Mouse (Mus musculus): ENCODE measurements at regions not wholly inside any gene's neighbourhood (a gene's known extent, or its start where the extent isn't known, plus 50 kb on each side); places are given as distances from the start of the nearest gene placed in this dataset.
A peak's percentile ranks its signal among the peaks of the same experiment; 100 is the strongest.

DNA sequence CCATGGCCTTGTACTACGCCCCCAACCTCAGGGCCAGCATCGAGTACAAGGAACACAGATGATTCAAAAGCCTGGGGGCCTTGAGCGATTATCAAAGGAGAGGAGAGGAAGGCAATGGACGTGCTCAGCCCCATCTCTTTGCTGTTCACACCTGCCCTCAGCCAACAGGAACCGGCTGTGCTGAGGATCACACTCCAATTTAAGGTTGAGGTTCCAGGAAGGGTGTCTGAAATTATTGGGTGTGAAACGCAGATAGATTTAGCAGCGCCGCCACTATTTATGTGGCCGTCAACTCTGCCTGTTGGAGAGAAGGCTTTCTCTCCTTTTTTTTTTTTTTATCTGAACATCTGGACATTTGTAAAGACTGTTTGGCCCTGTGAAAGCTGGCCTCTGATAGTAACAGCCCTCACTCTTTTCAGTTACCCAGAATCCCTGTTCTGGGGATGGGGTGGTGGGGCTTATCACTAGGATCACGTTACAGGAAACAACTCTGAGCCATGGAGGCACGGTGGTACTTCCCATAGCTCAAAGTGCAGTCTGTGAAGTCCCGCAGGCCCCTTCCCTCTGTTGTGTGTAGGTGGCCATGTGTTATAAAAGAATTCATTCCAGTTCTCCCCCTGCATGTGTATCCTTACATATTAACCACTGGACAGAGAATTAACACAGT lies 256.7 kb downstream of the Hs3st3b1 start:
- Histone ChIP-seq H3K4me2 (replicated peaks; ENCODE audit: low read depth, low read length) (no peak overlapping the region), H3K9me3 (ENCODE audit: low read length) (no peaks in the 10 kb centered on the region), H3K9ac (replicated peaks; ENCODE audit: low read depth) (no peak overlapping the region), H3K36me3 (ENCODE audit: insufficient read depth, low read length) (no peaks in the 10 kb centered on the region), H3K27me3 (replicated peaks; ENCODE audit: insufficient read depth, low read length) (no peaks in the 10 kb centered on the region), H3K4me1 (ENCODE audit: insufficient read depth, low read depth, low read length) (no peaks in the 10 kb centered on the region), H3K4me3 (ENCODE audit: low read depth, low read length) (no peak overlapping the region), H3K27ac (ENCODE audit: low read length) (no peak overlapping the region)
- 48% methylated on average over 12 of the region's 12 CpGs for WGBS
- no peak for DNase-seq (ENCODE audit: low spot score)
- ATAC-seq, result no peak
- TF ChIP-seq EP300 (IDR thresholded peaks at IDR 0.05), result no peak

DNA sequence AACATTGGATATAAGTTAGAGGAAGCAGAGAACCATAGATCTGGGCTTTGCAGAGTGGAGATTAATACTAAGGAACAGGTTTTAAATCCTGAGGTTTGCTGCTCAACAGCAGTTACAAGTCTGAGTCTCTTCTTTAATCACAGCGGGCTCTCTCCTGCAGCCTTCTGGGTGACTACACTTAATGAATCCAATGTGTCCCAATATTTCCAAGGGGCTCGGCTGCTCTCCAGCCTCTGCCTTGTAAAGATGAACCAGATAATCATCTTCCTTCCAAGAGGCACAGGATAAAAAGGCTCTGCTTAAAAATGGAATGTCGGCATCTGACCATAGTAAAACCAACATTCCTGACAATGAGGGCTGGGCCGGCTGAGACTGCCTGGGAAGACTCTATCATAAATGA lies 251.6 kb downstream of the Hs3st3b1 start:
- no peaks in the 10 kb centered on the region for H3K36me3 ChIP-seq (ENCODE audit: insufficient read depth, low read length)
- DNase-seq (ENCODE audit: low spot score) (no peak), ATAC-seq (no peak)
- TF ChIP-seq CTCF (IDR thresholded peaks at IDR 0.05) (no peak), EP300 (IDR thresholded peaks at IDR 0.05) (no peak)
- H3K9me3 ChIP-seq (ENCODE audit: low read length), result no peaks in the 10 kb centered on the region
- no peak overlapping the region for H3K9ac ChIP-seq (replicated peaks; ENCODE audit: low read depth)
- H3K4me2 ChIP-seq (replicated peaks; ENCODE audit: low read depth, low read length), result no peak overlapping the region
- H3K27me3 ChIP-seq (replicated peaks; ENCODE audit: insufficient read depth, low read length), result no peaks in the 10 kb centered on the region
- H3K4me1 ChIP-seq (ENCODE audit: insufficient read depth, low read depth, low read length), result no peaks in the 10 kb centered on the region
- 64% methylated on average over 4 of the region's 4 CpGs for WGBS
- no peak overlapping the region for H3K4me3 ChIP-seq (ENCODE audit: low read depth, low read length)
- no peak overlapping the region for H3K27ac ChIP-seq (ENCODE audit: low read length)

DNA sequence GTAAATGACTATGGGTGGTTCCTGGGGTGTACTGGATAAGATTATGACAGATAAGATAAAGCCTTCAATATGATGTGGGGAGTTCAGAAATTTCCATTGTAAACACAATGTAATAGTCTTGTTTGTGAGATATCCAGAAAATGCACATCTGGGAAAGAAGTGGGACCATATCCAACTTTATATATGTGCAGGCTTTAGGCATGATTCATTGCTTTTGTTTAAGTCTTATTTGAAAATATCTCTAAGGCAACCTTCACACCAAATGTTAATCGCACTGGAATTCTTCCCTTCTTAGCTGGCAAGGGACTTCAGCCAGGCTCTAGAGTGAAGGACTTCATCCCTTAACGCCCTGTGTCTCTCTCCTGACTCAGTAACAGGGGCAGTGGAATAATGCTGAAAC lies 250.3 kb downstream of the Hs3st3b1 start:
- no peaks in the 10 kb centered on the region for H3K9me3 ChIP-seq (ENCODE audit: low read length)
- no peaks in the 10 kb centered on the region for H3K4me1 ChIP-seq (ENCODE audit: insufficient read depth, low read depth, low read length)
- DNase-seq (ENCODE audit: low spot score) (peak; percentile 68), ATAC-seq (peak; percentile 62)
- H3K36me3 ChIP-seq (ENCODE audit: insufficient read depth, low read length), result no peaks in the 10 kb centered on the region
- H3K4me2 ChIP-seq (replicated peaks; ENCODE audit: low read depth, low read length), result no peak overlapping the region
- no peak overlapping the region for H3K9ac ChIP-seq (replicated peaks; ENCODE audit: low read depth)
- 32% methylated on average over 2 of the region's 2 CpGs for WGBS
- H3K27me3 ChIP-seq (replicated peaks; ENCODE audit: insufficient read depth, low read length), result no peaks in the 10 kb centered on the region
- H3K27ac ChIP-seq (ENCODE audit: low read length), result no peak overlapping the region
- TF ChIP-seq CTCF (IDR thresholded peaks at IDR 0.05) (no peak), EP300 (IDR thresholded peaks at IDR 0.05) (no peak)
- no peak overlapping the region for H3K4me3 ChIP-seq (ENCODE audit: low read depth, low read length)

DNA sequence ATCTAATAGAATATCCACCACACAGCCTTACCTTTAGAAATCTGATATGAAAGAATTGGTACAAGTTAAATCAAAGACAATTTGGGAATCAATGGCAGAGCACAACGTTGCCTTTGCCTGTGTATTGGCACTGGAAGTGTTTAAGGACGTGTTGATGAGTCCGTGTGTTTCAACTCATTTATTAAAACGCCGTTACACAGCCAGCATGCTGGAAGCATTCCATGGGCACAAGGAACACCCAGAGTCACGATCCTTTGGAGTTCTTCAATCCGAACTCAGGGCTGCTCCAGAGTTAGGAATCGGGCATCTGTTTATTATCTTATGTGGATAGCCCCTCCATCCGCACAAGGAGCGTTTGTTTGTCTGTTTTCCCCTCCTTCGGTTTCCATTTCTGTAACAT lies 244.2 kb downstream of the Hs3st3b1 start:
- no peak overlapping the region for H3K27ac ChIP-seq (ENCODE audit: low read length)
- H3K36me3 ChIP-seq (ENCODE audit: insufficient read depth, low read length), result no peaks in the 10 kb centered on the region
- no peaks in the 10 kb centered on the region for H3K9me3 ChIP-seq (ENCODE audit: low read length)
- H3K27me3 ChIP-seq (replicated peaks; ENCODE audit: insufficient read depth, low read length), result no peaks in the 10 kb centered on the region
- H3K9ac ChIP-seq (replicated peaks; ENCODE audit: low read depth), result no peak overlapping the region
- 76% methylated on average over 11 of the region's 11 CpGs for WGBS
- DNase-seq (ENCODE audit: low spot score) (no peak), ATAC-seq (no peak)
- H3K4me1 ChIP-seq (ENCODE audit: insufficient read depth, low read depth, low read length), result no peaks in the 10 kb centered on the region
- no peak overlapping the region for H3K4me2 ChIP-seq (replicated peaks; ENCODE audit: low read depth, low read length)
- TF ChIP-seq EP300 (IDR thresholded peaks at IDR 0.05) (no peak), CTCF (IDR thresholded peaks at IDR 0.05) (no peak)
- H3K4me3 ChIP-seq (ENCODE audit: low read depth, low read length), result no peak overlapping the region

DNA sequence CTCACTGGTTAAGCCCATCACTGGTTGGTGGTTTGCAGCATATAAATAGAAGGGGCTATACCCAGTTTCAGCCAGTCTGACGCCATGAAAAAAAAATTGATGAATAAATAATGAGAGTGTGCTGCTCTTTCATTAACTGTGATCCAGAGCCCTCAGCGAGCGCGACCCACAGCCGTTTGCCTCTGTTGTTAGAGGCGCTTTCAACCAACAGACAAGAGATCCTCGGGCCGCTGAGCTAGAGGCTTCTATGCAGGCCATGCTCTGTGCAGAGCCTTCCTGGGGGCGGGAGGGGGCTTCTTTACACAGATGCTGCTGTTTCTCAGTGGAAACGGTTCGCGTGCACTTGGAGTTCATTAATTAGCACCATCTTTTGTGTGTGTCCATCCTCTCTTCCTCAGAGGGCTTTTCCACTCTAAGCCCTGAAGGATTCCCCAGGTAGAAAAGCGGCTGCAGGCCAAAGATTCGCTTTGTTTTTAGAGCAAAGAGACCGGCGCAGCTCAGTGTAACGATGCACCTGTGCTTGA lies 243.6 kb downstream of the Hs3st3b1 start:
- TF ChIP-seq EP300 (IDR thresholded peaks at IDR 0.05), result no peak
- no peak for TF ChIP-seq CTCF (IDR thresholded peaks at IDR 0.05)
- 81% methylated on average over 17 of the region's 17 CpGs for WGBS
- ATAC-seq, result no peak
- H3K27ac ChIP-seq (ENCODE audit: low read length), result no peak overlapping the region
- no peak overlapping the region for H3K9ac ChIP-seq (replicated peaks; ENCODE audit: low read depth)
- no peak overlapping the region for H3K4me3 ChIP-seq (ENCODE audit: low read depth, low read length)
- no peaks in the 10 kb centered on the region for H3K9me3 ChIP-seq (ENCODE audit: low read length)
- H3K4me1 ChIP-seq (ENCODE audit: insufficient read depth, low read depth, low read length), result no peaks in the 10 kb centered on the region
- H3K27me3 ChIP-seq (replicated peaks; ENCODE audit: insufficient read depth, low read length), result no peaks in the 10 kb centered on the region
- no peak overlapping the region for H3K4me2 ChIP-seq (replicated peaks; ENCODE audit: low read depth, low read length)
- no peak for DNase-seq (ENCODE audit: low spot score)
- H3K36me3 ChIP-seq (ENCODE audit: insufficient read depth, low read length), result no peaks in the 10 kb centered on the region

DNA sequence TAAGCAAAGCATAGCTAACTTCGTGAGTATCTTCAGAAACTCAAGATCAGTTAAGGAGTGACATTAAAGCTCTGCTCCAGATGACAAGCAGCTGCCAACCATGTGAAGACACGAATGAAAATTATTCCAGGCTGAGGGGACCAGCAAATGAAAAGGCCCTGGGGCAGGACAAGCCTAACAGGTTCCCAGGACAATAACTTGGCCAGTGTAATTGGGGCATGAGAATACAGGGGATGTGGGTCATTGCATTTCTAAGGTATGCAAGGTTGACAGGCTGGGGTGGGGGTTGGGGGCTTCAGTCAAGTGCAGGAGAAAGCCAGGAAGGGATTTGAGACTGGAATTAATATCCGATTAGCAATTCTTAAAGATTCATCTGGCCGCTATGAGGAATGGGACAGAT lies 242.6 kb downstream of the Hs3st3b1 start:
- TF ChIP-seq EP300 (IDR thresholded peaks at IDR 0.05) (no peak), CTCF (IDR thresholded peaks at IDR 0.05) (no peak)
- ATAC-seq, result no peak
- no peak overlapping the region for H3K4me3 ChIP-seq (ENCODE audit: low read depth, low read length)
- no peak overlapping the region for H3K27ac ChIP-seq (ENCODE audit: low read length)
- H3K36me3 ChIP-seq (ENCODE audit: insufficient read depth, low read length), result no peaks in the 10 kb centered on the region
- H3K4me2 ChIP-seq (replicated peaks; ENCODE audit: low read depth, low read length), result no peak overlapping the region
- H3K9me3 ChIP-seq (ENCODE audit: low read length), result no peaks in the 10 kb centered on the region
- H3K27me3 ChIP-seq (replicated peaks; ENCODE audit: insufficient read depth, low read length), result no peaks in the 10 kb centered on the region
- 74% methylated on average over 4 of the region's 4 CpGs for WGBS
- DNase-seq (ENCODE audit: low spot score), result no peak
- no peak overlapping the region for H3K9ac ChIP-seq (replicated peaks; ENCODE audit: low read depth)
- H3K4me1 ChIP-seq (ENCODE audit: insufficient read depth, low read depth, low read length), result no peaks in the 10 kb centered on the region
